In the genomic region with DNA sequence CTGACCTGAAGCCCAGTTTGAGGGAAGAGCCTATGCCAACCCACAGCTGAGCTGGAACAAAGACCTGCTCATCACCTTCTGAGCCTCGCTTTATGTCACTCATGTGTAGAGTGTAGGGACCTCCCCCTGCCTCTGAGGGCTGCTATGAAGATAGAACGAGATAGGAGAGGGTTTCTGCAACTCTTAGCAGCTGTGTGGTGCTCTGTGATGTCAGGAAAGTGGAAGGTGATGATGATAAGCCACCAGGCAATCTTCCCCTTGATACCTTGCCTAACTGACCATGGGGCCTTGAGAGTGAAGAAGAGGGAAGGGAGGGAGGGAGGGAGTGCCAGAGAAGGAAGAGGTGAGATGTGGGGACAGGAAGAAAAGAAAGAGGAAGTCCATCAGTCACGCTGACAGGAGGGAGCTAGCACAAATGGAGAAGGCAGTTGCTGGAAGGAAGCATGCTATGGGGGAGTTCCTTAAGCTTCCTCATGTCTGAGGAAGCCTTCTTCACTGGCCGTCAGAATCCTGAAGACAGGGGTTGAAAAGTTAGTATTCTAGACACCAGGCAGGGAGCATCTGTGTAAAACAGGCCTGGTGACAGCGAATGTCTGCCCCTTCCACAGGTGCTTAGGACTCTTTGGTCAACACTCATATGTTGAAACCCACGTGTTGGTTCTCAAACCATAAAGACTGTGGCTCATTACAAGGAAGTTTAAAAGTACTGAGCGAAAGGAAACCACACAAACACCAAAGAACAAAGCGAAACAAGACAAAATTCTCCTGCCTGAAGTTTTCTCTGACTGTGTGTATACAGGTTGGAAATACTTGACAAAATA, we compare ENCODE assay signal across 8 mouse cellular contexts. TPM values are rescaled to one million over a fixed set of nuclear protein-coding genes. Genes with fewer than 3 reads are reported as not detected.
DNase-seq lines count a peak whose midpoint lies in the region; ATAC-seq and TF ChIP-seq lines count a peak whose summit lies in the region.

A gene (plus strand): TSS at position 196 of the 821 bp plus-strand sequence.

- no peak for DNase-seq in kidney, postnatal 0 days (ENCODE audit: low spot score)
- no peak for DNase-seq in kidney, postnatal 25 days
- no peak for DNase-seq in left cerebral cortex, adult 8-10 months (ENCODE audit: low spot score in 2 of 2)
- no peak for DNase-seq in midbrain, postnatal 0 days (ENCODE audit: low spot score)
- no peak for DNase-seq in cerebellum, postnatal 14 days
- DNase-seq in right cerebral cortex, adult 18-20 months, result no peak

- no peak for TF ChIP-seq CTCF in kidney, postnatal 0 days (IDR thresholded peaks at IDR 0.05; ENCODE audit: low read depth)
- TF ChIP-seq CTCF in bone marrow, adult 2 months (IDR thresholded peaks at IDR 0.05; ENCODE audit: control insufficient read depth, insufficient read depth, low read length), result no peak
- TF ChIP-seq CTCF in midbrain, postnatal 0 days (IDR thresholded peaks at IDR 0.05), result no peak

- no peak within 1 kb of the TSS for H3K27ac ChIP-seq in kidney, postnatal 0 days
- peak within 1 kb of the TSS; percentile 82 for H3K27ac ChIP-seq in bone marrow, adult 2 months (ENCODE audit: control insufficient read depth, insufficient read depth, low read depth, low read length, poor library complexity)
- H3K27ac ChIP-seq in heart, embryonic 11.5 days (ENCODE audit: low read depth, low read length), result no peak within 1 kb of the TSS
- H3K27ac ChIP-seq in midbrain, postnatal 0 days (ENCODE audit: low read depth, low read length), result no peak within 1 kb of the TSS

- H3K36me3 ChIP-seq in kidney, postnatal 0 days (ENCODE audit: insufficient read depth, low read length), result no peaks in the 10 kb centered on the region
- no peaks in the 10 kb centered on the region for H3K36me3 ChIP-seq in heart, embryonic 11.5 days (ENCODE audit: control insufficient read depth, insufficient read depth, low read length)
- no peaks in the 10 kb centered on the region for H3K36me3 ChIP-seq in midbrain, postnatal 0 days (ENCODE audit: insufficient read depth, low read length)

- no peaks in the 10 kb centered on the region for H3K9me3 ChIP-seq in kidney, postnatal 0 days (replicated peaks; ENCODE audit: low read length)
- no peaks in the 10 kb centered on the region for H3K9me3 ChIP-seq in heart, embryonic 11.5 days (replicated peaks; ENCODE audit: control insufficient read depth, low read length)
- H3K9me3 ChIP-seq in midbrain, postnatal 0 days (ENCODE audit: low read length), result no peaks in the 10 kb centered on the region

- no peaks in the 10 kb centered on the region for H3K4me1 ChIP-seq in kidney, postnatal 0 days (replicated peaks; ENCODE audit: insufficient read depth, low read length)
- H3K4me1 ChIP-seq in bone marrow, adult 2 months (ENCODE audit: control insufficient read depth, insufficient read depth, low read length), result peaks cover 6% of the 10 kb centered on the region; the same call in 1 of the 2 replicates
- H3K4me1 ChIP-seq in heart, embryonic 11.5 days (ENCODE audit: control insufficient read depth, insufficient read depth, low read length), result peaks cover 5% of the 10 kb centered on the region
- H3K4me1 ChIP-seq in midbrain, postnatal 0 days (ENCODE audit: insufficient read depth, low read length), result 0 out of 2 replicates have a peak, but pooled peaks cover 3% of the 10 kb centered on the region

- H3K9ac ChIP-seq in kidney, postnatal 0 days (ENCODE audit: low read depth, low read length), result no peak within 1 kb of the TSS
- no peak within 1 kb of the TSS for H3K9ac ChIP-seq in heart, embryonic 11.5 days (ENCODE audit: low read depth, low read length)
- no peak within 1 kb of the TSS for H3K9ac ChIP-seq in midbrain, postnatal 0 days (replicated peaks; ENCODE audit: low read length, poor library complexity, severe bottlenecking)

- TF ChIP-seq POLR2A in bone marrow, adult 2 months (IDR thresholded peaks at IDR 0.05; ENCODE audit: borderline replicate concordance, control insufficient read depth, low read depth, low read length), result no peak

- no peak within 1 kb of the TSS for H3K4me2 ChIP-seq in kidney, postnatal 0 days (ENCODE audit: low read length)
- H3K4me2 ChIP-seq in heart, embryonic 11.5 days, result no peak within 1 kb of the TSS
- no peak within 1 kb of the TSS for H3K4me2 ChIP-seq in midbrain, postnatal 0 days (ENCODE audit: low read depth, low read length, poor library complexity, severe bottlenecking)

- 69% methylated on average over 8 of the region's 8 CpGs for WGBS in kidney, postnatal 0 days
- 6% methylated on average over 8 of the region's 8 CpGs for WGBS in bone marrow, adult 2 months
- 51% methylated on average over 8 of the region's 8 CpGs for WGBS in heart, embryonic 11.5 days (ENCODE audit: insufficient replicate concordance)
- WGBS in midbrain, postnatal 0 days, result 77% methylated on average over 8 of the region's 8 CpGs

- no peaks in the 10 kb centered on the region for H3K27me3 ChIP-seq in kidney, postnatal 0 days (ENCODE audit: insufficient read depth, low read length)
- H3K27me3 ChIP-seq in heart, embryonic 11.5 days (ENCODE audit: control insufficient read depth, insufficient read depth, low read length), result no peaks in the 10 kb centered on the region
- H3K27me3 ChIP-seq in midbrain, postnatal 0 days (ENCODE audit: insufficient read depth, low read length), result 0 out of 2 replicates have a peak, but pooled peaks cover 3% of the 10 kb centered on the region

- no peak for ATAC-seq in kidney, postnatal 0 days (replicated peaks; ENCODE audit: low FRiP score, low read depth)
- ATAC-seq in heart, embryonic 11.5 days (replicated peaks; ENCODE audit: insufficient number of reproducible peaks, low FRiP score, low TSS enrichment), result no peak
- no peak for ATAC-seq in midbrain, postnatal 0 days (ENCODE audit: low FRiP score)

- H3K4me3 ChIP-seq in kidney, postnatal 0 days (replicated peaks; ENCODE audit: low read depth, low read length), result no peak within 1 kb of the TSS
- peak within 1 kb of the TSS; percentile 18 for H3K4me3 ChIP-seq in bone marrow, adult 2 months (replicated peaks; ENCODE audit: control insufficient read depth, low read depth, low read length)
- no peak within 1 kb of the TSS for H3K4me3 ChIP-seq in heart, embryonic 11.5 days (ENCODE audit: low read depth, low read length)
- no peak within 1 kb of the TSS for H3K4me3 ChIP-seq in midbrain, postnatal 0 days (ENCODE audit: low read depth, low read length)

RNA-seq across cellular contexts. Expression of the gene that starts here (rescaled TPM):
- polyA plus RNA-seq in kidney, postnatal 0 days (2015; fragmentation: Nextera tagmentation; extraction: Ambion mirVana), result 10.1 and 12.7 TPM in 2 replicates
- 6.9 and 8.5 TPM in 2 replicates for polyA plus RNA-seq in bone marrow, adult 2 months (2011; ENCODE audit: insufficient read depth, insufficient read length, low replicate concordance, missing spikeins)
- polyA plus RNA-seq in heart, embryonic 11.5 days (2014; fragmentation: Nextera tagmentation; extraction: Ambion mirVana), result 22.4 and 32.2 TPM in 2 replicates
- 100 to 1,000 TPM in 1 of 4 experiments, 10 to 100 TPM in 3; 76.7 to 101 (median 89.2) TPM for total RNA-seq in left cerebral cortex, adult 8-10 months (2022)
- 53.8 and 67.5 TPM in 2 replicates for total RNA-seq in midbrain, postnatal 0 days (2014; rRNA removed)
- 12.4 and 18.3 TPM in 2 replicates for polyA plus RNA-seq in midbrain, postnatal 0 days (2015; fragmentation: Nextera tagmentation; extraction: Ambion mirVana)
